Mouse (Mus musculus) intestine, embryonic 14.5 days (tissue): ENCODE measurements at regions not wholly inside any gene's neighbourhood (a gene's known extent, or its start where the extent isn't known, plus 50 kb on each side); places are given as distances from the start of the nearest gene placed in this dataset.
A peak's percentile ranks its signal among the peaks of the same experiment; 100 is the strongest.

Source experiments
- ATAC-seq: fragments of 200-750 bp; cut with Nextera tagmentation; replicated peaks from 2 replicates; pipeline ENCODE4 v1.8.0; 2017; ENCODE audit warnings: low read depth, moderate number of reproducible peaks, moderate TSS enrichment, moderate library complexity; ENCODE audit not compliant: low FRiP score, low TSS enrichment
- DNase-seq: peaks from one replicate; pipeline ENCODE4 v3.0.0-alpha.2; 2018; ENCODE audit warnings: low spot score
- H3K27ac ChIP-seq: fragments of 300-500 bp; sonication (generic); 2 replicates; pipeline ENCODE4 v1.5.1; 2014; ENCODE audit warnings: low read depth, mild to moderate bottlenecking, control low read depth
- H3K27me3 ChIP-seq: fragments of 300-500 bp; sonication (generic); replicated peaks from 2 replicates; pipeline ENCODE4 v1.6.1; 2014; ENCODE audit warnings: low read length, control low read depth; ENCODE audit not compliant: control insufficient read depth, insufficient read depth
- H3K36me3 ChIP-seq: fragments of 300-500 bp; sonication (generic); 2 replicates; pipeline ENCODE4 v1.6.1; 2014; ENCODE audit warnings: low read length, control low read depth; ENCODE audit not compliant: control insufficient read depth, insufficient read depth
- H3K4me1 ChIP-seq: fragments of 300-500 bp; sonication (generic); replicated peaks from 2 replicates; pipeline ENCODE4 v1.6.1; 2014; ENCODE audit warnings: low read length, control low read depth, mixed read lengths; ENCODE audit not compliant: control insufficient read depth, insufficient read depth
- H3K4me2 ChIP-seq: fragments of 300-500 bp; sonication (generic); 2 replicates; pipeline ENCODE4 v1.6.1; 2014; ENCODE audit warnings: low read length
- H3K4me3 ChIP-seq: fragments of 300-500 bp; sonication (generic); 2 replicates; pipeline ENCODE4 v1.5.1; 2014; ENCODE audit warnings: low read depth, low read length, control low read depth, mixed read lengths
- H3K9ac ChIP-seq: fragments of 300-500 bp; sonication (generic); 2 replicates; pipeline ENCODE4 v1.6.1; 2014; ENCODE audit warnings: mild to moderate bottlenecking, low read length
- H3K9me3 ChIP-seq: fragments of 300-500 bp; sonication (generic); 2 replicates; pipeline ENCODE4 v1.6.1; 2016; ENCODE audit warnings: low read length, control low read depth; ENCODE audit not compliant: control insufficient read depth
- WGBS: fragments of 180-500 bp; shearing (Covaris S2); extraction: QIAGEN DNeasy Blood & Tissue Kit; methylation state at CpG from one replicate; pipeline ENCODE4 v1.1.7; 2014; 5-methylcytosine and 5-hydroxymethylcytosine counted together

DNA sequence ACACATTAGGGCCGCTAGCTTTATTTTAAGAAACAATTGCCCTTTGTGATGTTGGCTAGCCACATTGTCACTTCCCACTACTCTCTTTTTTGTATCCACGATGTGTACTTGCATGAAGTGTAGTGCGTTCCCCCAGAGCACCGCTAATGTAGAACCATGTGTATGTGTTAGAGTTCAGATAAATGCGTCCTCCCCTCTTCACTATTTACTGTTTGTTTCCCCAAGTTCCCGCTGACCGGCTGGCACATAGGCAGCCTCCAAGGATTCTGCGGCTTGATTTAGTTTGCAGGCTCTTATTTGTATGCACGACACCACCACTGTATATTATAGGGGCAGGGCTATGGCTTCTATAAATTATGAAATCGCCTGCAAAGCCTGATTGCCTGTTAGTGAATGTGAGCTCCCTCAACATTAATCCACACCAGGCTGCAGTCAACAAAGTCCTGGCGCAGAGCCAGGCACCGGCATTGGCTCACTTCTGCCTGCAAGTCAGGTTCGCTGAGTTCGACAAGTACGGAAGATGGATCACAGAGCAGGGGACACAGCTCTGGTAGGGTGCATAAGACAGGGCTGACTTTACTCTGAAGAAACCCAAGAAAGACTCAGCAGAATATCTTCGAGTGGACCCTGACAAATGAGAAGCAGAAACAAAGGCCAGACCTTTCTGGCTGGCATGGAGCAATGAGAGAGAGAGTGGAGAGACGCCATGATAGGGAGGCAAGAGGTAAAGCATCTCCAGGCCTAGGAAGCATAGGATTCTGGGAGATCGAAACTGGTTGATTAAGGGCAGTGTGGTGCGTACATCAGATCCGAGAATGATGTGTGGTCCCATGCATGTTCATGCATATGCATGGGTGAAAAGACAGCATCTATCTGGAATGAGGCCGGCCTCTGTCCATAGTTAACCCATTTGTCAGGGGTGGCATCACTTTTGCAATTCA lies 85.8 kb upstream of the Pard3b start:
- Histone ChIP-seq H3K9me3 (no peaks in the 10 kb centered on the region), H3K27ac (no peak overlapping the region), H3K9ac (no peak overlapping the region), H3K27me3 (no peaks in the 10 kb centered on the region), H3K4me2 (no peak overlapping the region), H3K4me3 (no peak overlapping the region), H3K4me1 (no peaks in the 10 kb centered on the region), H3K36me3 (no peaks in the 10 kb centered on the region)
- ATAC-seq (no peak), DNase-seq (peak; percentile 63)
- 51% methylated on average over 21 of the region's 21 CpGs for WGBS

GRCm38 (mm10) chr1:61559514-61559913 lies 79.1 kb upstream of the Pard3b start:
- Histone ChIP-seq H3K36me3 (no peaks in the 10 kb centered on the region), H3K4me1 (0 out of 2 replicates have a peak, but pooled peaks cover 5% of the 10 kb centered on the region), H3K4me2 (no peak overlapping the region), H3K27ac (no peak overlapping the region), H3K4me3 (no peak overlapping the region), H3K9me3 (no peaks in the 10 kb centered on the region), H3K27me3 (no peaks in the 10 kb centered on the region), H3K9ac (no peak overlapping the region)
- 83% methylated on average over 2 of the region's 2 CpGs for WGBS
- no peak for ATAC-seq
- no peak for DNase-seq

DNA sequence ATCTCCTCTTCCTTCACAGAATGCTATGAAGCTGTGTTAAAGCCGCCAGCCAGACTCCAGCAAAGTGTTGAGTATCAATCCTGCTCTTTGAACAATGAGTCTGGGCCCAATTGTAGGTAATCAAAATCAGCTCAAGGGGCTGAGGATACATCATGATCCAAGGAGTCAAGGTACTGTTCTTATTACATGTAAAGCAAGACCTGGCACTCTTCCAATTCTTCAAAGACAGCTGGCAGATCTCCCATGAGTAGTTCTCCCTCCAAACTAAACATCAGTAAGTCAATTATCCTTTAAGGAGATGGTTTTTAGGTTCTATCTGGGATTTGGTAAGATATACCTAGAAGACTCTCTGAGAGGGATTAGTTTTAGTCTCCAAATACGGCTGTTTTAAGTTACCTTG lies 76.5 kb upstream of the Pard3b start:
- Histone ChIP-seq H3K27me3 (no peaks in the 10 kb centered on the region), H3K4me2 (no peak overlapping the region), H3K27ac (no peak overlapping the region), H3K9me3 (no peaks in the 10 kb centered on the region), H3K4me1 (0 out of 2 replicates have a peak, but pooled peaks cover 5% of the 10 kb centered on the region), H3K4me3 (no peak overlapping the region), H3K36me3 (no peaks in the 10 kb centered on the region), H3K9ac (no peak overlapping the region)
- no peak for ATAC-seq
- DNase-seq, result no peak
- WGBS, result 72% methylated on average over 2 of the region's 2 CpGs

- no peak overlapping the region for H3K4me2 ChIP-seq
- DNase-seq (no peak), ATAC-seq (no peak)
- H3K9me3 ChIP-seq, result no peaks in the 10 kb centered on the region
- no peak overlapping the region for H3K4me3 ChIP-seq
- H3K27ac ChIP-seq, result no peak overlapping the region
- H3K27me3 ChIP-seq, result no peaks in the 10 kb centered on the region
- WGBS, result 79% methylated on average over 4 of the region's 4 CpGs
- H3K9ac ChIP-seq, result no peak overlapping the region
- H3K36me3 ChIP-seq, result no peaks in the 10 kb centered on the region
- 0 out of 2 replicates have a peak, but pooled peaks cover 5% of the 10 kb centered on the region for H3K4me1 ChIP-seq
Measured at GRCm38 (mm10) chr1:61565471-61565870, 73.2 kb upstream of the Pard3b start.

DNA sequence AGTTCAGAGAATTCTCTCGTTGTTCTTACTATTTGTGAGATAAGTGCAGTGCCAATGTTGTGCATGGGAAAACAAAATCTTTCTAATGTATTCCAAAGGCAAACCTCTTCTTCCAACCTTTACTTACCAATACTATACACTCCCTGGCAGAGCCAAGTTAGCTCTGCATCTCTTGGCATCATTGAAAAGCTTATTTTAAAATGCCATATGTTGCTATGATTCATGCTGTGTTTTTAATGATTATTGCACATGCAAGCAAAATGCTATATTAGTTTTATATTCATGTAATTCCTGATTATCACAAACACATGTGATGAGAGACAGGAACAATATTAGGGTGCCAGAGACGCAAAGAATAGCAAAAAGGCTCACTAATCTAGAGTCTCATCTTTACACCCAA lies 64.3 kb upstream of the Pard3b start:
- 87% methylated on average over 2 of the region's 2 CpGs for WGBS
- no peak overlapping the region for H3K4me3 ChIP-seq
- H3K36me3 ChIP-seq, result no peaks in the 10 kb centered on the region
- H3K9me3 ChIP-seq, result no peaks in the 10 kb centered on the region
- no peaks in the 10 kb centered on the region for H3K27me3 ChIP-seq
- no peaks in the 10 kb centered on the region for H3K4me1 ChIP-seq
- H3K9ac ChIP-seq, result no peak overlapping the region
- no peak overlapping the region for H3K4me2 ChIP-seq
- ATAC-seq, result no peak
- DNase-seq, result no peak
- no peak overlapping the region for H3K27ac ChIP-seq

GRCm38 (mm10) chr1:61576758-61577157 lies 61.9 kb upstream of the Pard3b start:
- Histone ChIP-seq H3K4me2 (no peak overlapping the region), H3K4me1 (no peaks in the 10 kb centered on the region), H3K9me3 (no peaks in the 10 kb centered on the region), H3K27me3 (no peaks in the 10 kb centered on the region), H3K4me3 (no peak overlapping the region), H3K36me3 (no peaks in the 10 kb centered on the region), H3K27ac (no peak overlapping the region), H3K9ac (no peak overlapping the region)
- DNase-seq, result no peak
- ATAC-seq, result no peak
- 85% methylated on average over 4 of the region's 4 CpGs for WGBS

DNA sequence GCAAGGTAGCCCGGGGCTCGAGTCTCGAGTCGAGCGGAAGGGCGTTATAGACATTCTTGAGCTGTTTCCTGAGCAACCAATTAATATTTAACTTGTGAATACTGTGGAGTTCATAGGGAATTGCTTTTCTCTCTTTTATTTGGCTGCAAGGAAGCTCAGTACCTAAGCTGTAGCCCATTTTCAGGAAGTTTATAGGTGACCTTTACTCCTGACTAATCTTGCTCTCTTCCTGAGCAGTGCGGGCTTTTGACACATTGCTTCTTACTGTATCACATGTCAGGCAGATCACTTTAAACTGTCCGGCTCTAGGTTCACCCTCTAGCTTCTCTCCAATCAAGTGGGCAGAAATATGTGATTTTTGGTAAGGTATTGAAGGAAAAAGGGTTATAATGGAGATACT lies 51.4 kb upstream of the Pard3b start:
- ATAC-seq, result no peak
- H3K4me1 ChIP-seq, result no peaks in the 10 kb centered on the region

More for the DNA sequence above, 51.4 kb upstream of the Pard3b start:
- H3K4me3 ChIP-seq, result no peak overlapping the region
- no peaks in the 10 kb centered on the region for H3K9me3 ChIP-seq
- H3K27ac ChIP-seq, result no peak overlapping the region
- no peaks in the 10 kb centered on the region for H3K36me3 ChIP-seq
- WGBS, result 84% methylated on average over 8 of the region's 8 CpGs
- H3K9ac ChIP-seq, result no peak overlapping the region
- no peaks in the 10 kb centered on the region for H3K27me3 ChIP-seq
- H3K4me2 ChIP-seq, result no peak overlapping the region
- no peak for DNase-seq
